Mouse (Mus musculus) urinary bladder, postnatal 14 days (tissue): ENCODE results near the gene Xpc.
A peak's percentile ranks its signal among the peaks of the same experiment; 100 is the strongest.

Experiments
- DNase-seq: peaks from one replicate; pipeline ENCODE4 v3.0.0; 2021; ENCODE audit warnings: low spot score

The Xpc gene

GRCm38 (mm10) chr6:91515545-91516449 is at the start of gene Xpc, which contains the start of gene Lsm3:
Gene Xpc, minus strand, starts transcription at chr6:91515888.
Gene Lsm3, plus strand, starts transcription at chr6:91515928.
- peak; percentile 98 for DNase-seq

DNA sequence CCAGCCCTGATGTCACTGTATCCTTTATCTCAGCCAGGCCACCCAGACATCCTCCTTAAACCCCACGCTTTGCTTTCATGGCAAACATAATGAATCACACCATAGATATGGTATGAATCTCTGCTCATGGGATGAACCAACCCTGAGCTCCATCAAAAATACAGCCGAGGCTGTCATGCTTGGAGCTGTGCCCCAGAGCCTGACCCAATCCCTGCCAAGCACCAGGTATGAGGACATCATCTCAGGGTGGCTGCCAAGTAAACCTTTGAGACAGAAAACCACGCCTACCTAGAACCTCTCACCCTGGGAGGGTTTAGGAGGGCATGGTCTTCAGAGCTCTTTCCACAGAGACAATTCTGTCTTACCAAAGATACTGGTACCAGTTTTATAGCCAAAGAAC is 47.3 kb upstream of the Xpc start:
- DNase-seq, result no peak

DNA sequence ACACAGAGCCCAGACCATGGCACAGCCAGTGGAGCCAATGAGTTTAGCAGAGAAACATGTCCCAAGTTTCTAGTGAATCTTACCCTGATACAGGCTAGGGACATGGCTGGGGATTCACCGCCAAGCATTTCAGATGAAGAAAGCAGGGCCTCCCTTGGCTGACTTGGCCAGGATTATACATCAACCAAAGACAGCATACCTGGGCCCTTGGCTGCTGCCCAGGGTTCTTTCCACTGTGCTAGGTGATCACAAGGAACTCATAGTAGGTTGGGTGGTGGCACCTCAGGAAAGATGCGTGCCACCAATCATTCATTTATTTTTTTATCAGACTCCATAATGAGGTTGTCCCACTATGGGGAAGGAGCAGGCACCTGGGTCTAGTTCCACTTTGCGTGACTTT is 44.5 kb upstream of the Xpc start:
- DNase-seq, result no peak

GRCm38 (mm10) chr6:91559371-91559770 is 43.7 kb upstream of the Xpc start:
- no peak for DNase-seq

DNA sequence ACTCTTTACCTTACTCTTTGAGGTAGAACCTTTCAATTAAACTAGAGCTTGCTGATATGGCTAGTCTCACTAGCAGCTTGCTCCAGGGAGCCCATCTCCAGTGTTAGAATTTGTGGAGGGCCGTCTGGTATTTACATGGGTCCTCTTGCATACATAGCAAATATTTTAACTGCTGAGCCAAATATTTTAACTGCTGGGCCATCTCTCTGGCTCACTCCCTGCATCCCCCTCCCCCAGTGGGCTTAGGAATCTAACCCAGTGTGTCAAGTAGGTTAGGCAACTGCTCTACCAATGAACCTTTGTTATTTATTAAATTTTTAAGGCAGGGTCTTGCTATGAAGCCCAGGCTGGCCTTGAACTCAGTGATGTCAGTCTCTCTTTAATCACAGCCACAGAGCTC is 42.9 kb upstream of the Xpc start:
- no peak for DNase-seq

GRCm38 (mm10) chr6:91552693-91553092 is 37.0 kb upstream of the Xpc start:
- no peak for DNase-seq

DNA sequence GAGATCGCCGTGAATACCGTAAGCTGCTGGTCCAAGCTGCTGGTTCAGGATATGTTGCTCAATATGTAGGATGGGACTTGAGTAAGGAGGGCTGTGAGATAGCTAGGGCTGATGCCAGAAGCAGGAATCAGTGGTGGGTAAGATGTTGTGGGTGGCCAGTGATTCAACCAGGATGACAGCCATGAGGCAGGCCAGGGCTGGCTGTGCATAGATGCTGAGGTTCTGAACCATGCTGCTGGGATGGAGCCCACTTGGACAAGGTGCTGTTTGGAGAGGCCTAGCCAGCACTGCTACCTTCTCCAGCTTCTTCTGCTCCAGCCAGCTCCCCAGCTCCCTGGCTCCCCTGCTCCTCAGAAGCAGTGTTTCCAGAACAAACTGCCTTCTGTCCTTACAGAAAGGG is 36.0 kb upstream of the Xpc start:
- no peak for DNase-seq

GRCm38 (mm10) chr6:91549621-91550020 is 33.9 kb upstream of the Xpc start:
- no peak for DNase-seq

DNA sequence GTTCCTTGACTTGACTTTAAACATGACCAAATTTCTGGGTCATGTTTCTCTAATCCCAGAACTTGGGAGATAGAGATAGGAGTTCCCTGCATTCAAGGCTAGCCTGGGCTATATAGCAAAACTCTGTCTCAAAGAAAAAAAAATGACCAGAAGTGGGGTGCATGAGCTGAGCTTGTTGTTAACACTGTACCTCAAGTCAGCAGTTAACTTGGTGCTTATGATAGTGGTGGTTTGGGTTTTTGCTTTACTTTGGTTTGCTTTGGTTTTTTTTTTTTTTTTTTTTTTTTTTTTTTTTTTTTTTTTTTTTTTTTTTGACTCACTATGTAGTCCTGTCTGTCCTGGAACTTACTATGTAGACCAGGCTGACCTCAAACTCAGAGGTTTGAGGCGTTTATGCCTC is 31.6 kb upstream of the Xpc start:
- no peak for DNase-seq

DNA sequence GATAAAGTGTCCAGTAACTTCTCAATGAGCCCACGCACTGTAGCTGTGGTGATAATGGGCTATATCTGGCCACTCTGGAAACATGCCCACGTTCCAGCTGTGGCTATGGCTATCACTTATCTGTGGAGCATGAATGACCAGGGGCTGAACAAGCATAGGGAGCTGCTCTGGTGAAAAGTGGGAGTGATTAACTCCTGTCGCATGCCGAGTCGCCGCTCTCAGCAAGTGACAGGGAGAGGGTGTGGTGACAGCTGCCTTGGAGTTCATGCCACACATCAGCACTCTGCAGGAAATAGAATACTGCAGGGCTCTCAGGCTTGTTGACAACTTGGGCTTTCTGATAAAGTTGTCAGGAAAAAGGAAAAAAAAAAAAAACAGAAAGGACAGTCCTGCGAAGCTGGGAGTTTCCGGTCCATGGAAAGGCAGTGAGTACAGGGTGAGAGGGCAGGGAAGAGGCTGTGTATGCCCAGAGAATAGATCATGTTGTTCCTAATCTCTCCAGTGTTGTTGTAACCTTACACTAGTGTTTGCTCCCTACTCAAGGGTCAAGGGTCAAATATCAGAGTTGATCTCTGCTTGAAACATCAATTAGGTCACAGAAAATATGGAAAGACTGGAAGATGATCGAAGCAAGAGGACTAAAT is 30.7 kb upstream of the Xpc start:
- DNase-seq, result no peak

GRCm38 (mm10) chr6:91543056-91543455 is 27.4 kb upstream of the Xpc start:
- no peak for DNase-seq

DNA sequence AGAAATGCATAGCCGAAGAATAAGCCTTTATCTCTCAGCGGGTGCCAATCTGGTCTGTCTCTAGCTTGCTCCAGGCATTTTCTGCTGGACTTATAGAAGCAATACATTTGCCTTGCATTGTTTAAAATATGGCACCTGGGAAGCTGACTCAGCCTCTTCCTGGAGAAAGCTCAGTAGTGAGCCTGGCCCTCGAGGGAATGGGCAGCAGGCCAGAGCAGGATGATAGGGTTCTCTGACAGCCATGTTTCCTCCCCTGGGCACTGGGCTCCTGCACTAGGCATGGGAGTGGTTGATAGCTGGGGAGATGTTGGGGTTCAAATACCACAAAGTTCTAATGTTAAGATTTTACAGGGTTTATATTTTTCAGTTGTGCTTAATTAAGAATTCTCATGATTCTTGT is 25.6 kb upstream of the Xpc start:
- no peak for DNase-seq

DNA sequence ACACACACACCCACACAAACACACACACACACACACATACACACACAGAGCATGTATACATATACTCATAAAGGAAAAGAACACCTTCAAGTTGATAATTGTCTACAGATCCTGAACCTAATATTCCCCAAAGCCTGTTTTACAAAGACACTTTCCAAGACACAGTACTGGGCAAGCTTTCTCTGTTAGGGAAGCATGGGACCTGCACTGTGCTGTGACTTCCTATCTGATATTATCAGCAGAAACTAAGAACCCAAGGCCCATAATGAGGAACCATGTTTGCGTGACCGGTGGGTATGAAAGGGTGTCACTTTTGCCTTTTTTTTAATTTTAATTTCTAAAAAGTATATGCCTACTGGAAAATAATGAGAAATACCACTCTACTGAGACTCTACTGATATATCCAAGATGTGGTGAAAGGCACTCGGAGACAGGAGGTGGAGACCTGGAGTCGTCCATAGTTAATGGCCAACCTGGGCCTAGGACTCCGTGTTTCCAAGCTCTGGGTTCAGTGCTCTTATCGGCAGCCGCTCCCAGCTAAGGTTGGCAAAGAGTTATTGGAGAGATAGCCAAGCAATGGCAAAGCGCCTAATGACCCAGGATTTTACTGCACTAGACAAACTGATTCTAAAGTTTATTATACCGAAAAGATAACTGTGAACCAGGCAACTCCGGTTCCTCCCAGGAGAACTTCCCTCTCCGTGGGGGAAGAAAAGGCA is 20.5 kb upstream of the Xpc start:
- peak; percentile 32 for DNase-seq

DNA sequence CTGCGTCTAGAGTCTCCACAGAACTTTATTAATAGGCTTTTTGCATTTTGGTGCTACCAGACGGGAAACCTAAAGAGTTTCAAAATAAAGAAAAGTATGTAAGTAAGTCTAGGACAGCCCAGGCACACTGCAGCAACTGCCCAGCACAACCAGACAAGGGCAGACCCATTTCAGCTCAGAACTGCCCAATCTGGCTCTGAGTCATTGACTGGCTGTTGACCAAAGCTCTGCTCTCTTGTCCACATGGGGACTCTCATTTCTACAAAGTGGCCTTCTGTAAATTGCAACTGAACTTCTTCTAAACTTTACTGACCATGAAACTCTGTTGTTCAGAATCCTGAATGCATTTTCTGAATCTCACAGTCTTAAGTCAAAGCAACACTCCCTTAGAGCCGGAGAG is 19.5 kb upstream of the Xpc start:
- no peak for DNase-seq

DNA sequence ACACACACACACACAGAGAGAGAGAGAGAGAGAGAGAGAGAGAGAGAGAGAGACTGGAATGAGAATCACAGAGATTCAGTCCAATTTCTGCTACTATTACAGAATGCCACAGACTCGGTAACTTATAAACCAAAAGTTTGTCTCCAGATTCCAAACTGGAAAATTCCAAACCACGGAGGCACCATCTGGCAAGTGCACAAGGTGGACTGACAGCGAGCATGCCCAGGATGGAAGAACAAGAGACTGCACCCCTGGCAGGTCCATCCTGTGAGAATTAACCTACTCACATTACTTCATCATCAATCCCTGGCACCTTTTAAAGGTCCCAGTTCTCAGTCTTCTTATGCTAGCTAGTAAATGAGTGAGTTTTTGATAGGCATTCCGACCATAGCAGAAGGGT is 18.6 kb upstream of the Xpc start:
- DNase-seq, result no peak

GRCm38 (mm10) chr6:91533771-91534170 is 18.1 kb upstream of the Xpc start:
- no peak for DNase-seq

DNA sequence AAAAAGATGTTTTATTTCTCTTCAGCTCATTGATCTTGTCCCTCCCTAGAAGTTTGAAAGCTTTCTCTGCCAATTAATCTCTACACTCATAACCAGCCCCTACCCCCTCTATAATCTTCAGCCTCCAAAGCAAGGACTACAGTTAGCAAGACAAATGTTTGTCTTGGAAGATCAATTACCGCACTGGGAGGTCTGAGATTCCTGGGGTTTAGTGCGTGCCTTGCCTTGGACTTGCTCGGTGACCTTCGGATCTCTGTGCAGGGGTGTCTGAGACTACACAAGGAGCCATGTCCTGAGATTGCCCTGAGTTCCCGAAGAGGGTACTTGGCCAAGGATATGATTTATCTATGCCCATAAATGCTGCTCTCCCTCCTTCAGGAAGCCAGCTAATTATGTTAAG is 17.7 kb upstream of the Xpc start:
- DNase-seq, result no peak

DNA sequence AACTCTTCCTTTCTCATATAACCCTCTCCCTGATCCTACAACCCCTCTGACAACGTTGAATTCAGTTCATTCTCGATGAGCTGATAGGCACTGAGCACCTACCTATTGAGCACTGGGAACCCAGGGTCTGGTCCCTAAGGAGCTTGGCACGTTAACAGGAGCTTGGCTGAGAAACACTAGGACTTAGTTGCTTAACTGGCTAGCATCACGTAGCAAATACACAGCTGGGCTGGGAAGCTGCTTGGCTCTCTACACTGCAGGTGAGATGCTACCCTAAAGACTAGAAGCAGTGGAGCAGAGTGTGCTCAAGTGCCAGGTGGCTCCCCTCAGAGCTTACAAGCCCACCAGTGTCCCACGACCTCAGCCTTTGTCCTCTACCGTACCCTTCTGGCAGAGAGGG is 17.0 kb upstream of the Xpc start:
- DNase-seq, result no peak

DNA sequence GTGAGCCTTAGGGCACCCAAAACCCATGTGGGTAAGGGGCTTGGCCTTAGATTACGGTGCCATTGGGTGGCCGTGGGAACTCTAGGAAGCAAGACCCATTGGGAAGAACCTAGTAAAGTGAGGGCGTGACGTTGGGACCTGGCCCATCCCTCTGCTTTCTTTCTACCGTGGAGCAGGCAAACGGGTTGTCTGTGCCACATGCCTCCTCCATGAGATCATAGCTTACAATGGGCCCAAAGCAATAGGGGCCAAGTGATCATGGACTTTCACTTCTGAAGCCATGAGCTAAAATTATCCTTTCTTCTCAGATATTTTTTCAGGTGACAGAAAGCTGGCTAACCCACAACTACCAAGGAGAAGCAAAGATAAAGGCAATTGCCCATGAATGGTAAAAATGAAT is 15.6 kb upstream of the Xpc start:
- no peak for DNase-seq

DNA sequence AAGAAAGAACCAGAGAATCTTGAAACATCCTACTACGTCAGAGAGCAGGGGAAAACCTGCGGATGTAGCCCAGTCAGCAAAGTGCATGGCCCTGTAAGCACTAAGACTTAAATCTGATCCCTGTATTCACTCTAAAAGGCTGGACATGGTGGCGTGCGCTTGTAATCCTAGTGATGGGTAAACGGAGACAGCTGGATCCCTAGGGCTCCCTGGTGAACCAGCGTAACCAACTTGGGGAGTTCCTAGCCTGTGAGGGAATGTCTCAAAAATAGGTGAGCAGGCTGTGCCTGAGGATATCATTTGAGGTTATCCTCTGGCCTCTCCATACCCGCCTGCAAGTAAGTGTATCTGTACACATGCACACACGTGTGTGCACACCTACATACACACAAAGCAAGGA is 15.0 kb upstream of the Xpc start:
- no peak for DNase-seq

- no peak for DNase-seq
Observed at GRCm38 (mm10) chr6:91528265-91528664, 12.6 kb upstream of the Xpc start.

DNA sequence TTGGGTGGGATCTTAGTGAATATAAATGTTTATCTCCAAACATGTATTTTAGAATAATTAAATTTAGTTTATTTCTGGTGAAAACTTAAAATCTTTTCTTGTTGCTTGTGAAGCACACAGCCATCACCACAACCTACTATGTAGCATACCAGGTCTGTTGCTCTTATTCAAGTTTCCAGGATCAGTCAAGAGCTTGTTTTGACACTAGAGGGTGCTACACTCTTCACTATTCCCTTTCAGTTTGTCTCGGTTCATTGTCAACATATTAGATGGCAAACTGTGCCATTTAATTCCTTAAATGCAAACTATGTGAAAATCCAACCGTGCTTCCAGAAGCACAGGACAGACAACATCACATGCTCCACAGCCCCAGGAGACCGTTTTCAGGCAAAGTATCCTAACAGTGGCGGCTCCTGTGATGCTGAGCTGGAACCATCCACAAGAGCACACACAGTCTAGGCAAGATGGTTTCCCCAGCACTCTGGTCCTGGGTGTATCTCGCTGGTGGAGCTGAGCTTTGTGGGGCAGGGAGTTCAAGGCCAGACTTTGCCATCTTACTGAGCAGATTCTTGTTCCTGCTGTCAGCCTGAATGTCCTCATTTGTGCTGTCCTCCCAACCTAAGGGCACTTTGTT is 11.7 kb upstream of the Xpc start:
- no peak for DNase-seq

GRCm38 (mm10) chr6:91525544-91525943 is 9.9 kb upstream of the Xpc start:
- no peak for DNase-seq
